Mouse (Mus musculus) R1 (cell line): Measurements from ENCODE around the gene Tmem8.
"Not testable (repeated sequence)": the region's sequence is repeated elsewhere in the genome, so short reads cannot be mapped to it uniquely, and the experiment has no call there.

ENCODE experiments used
- DNase-seq: peaks from one replicate; pipeline ENCODE4 v3.0.0-alpha.2; 2018; ENCODE audit warnings: low read depth, low spot score

Gene Tmem8

GRCm38 (mm10) chr17:26111722-26112121, 1.4 kb upstream of the Tmem8 start:
- peak; percentile 76 for DNase-seq

DNA sequence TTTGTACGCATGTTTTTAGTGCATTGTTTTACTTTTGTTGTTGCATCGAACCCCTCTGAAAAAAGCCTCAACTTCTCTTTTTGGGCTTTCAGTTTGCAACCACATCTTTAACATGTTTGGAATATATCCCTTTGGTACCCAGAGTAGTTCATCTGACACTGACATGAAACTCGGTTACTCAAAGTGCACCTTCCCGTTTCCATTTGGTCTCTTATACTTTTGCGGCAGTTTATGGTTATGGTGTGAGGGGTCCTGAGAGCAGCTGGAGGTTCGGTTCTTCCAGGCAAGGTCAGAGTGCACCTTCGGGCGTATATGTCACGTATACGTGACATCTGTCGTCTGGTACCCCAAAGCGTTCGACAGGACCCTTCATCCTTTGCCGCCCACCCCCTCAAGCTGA, 348 bp upstream of the Tmem8 start:
- DNase-seq = no peak

DNA sequence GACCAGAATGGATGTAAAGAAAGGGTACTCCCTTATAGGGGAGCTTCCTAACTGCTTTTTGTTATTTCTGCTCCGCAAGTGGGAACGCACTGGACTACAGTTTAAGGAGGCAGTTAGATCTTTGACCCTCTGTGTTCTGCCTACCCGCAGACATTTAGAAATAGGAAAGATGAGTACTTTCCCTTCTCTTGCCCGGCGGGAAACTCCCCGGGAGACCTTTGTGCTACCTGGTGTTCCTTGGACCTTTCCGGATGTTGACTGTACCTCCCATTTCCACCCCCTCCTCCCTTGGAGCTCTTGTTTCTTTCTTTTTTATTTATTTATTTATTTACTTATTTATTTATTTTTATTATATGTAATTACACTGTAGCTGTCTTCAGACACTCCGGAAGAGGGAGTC, 962 bp downstream of the Tmem8 start:
- peak; percentile 71 for DNase-seq

DNA sequence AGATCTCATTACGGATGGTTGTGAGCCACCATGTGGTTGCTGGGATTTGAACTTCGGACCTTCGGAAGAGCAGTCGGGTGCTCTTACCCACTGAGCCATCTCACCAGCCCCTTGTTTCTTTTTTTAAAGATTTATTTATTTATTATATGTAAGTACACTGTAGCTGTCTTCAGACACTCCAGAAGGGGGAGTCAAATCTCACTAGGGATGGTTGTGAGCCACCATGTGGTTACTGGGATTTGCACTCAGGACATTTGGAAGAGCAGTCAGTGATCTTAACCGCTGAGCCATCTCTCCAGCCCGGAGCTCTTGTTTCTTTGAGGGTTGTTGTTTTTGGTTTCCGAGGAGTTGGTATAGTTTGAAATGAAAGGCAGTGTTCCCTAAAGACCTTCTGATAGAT, 1.4 kb downstream of the Tmem8 start:
- not testable (repeated sequence) for DNase-seq

GRCm38 (mm10) chr17:26115205-26115898, 2.3 kb downstream of the Tmem8 start:
- no peak for DNase-seq

- no peak for DNase-seq
These were observed 2.9 kb downstream of the Tmem8 start for GRCm38 (mm10) chr17:26115956-26116487.

GRCm38 (mm10) chr17:26116503-26117258, 3.6 kb downstream of the Tmem8 start:
- no peak for DNase-seq

DNA sequence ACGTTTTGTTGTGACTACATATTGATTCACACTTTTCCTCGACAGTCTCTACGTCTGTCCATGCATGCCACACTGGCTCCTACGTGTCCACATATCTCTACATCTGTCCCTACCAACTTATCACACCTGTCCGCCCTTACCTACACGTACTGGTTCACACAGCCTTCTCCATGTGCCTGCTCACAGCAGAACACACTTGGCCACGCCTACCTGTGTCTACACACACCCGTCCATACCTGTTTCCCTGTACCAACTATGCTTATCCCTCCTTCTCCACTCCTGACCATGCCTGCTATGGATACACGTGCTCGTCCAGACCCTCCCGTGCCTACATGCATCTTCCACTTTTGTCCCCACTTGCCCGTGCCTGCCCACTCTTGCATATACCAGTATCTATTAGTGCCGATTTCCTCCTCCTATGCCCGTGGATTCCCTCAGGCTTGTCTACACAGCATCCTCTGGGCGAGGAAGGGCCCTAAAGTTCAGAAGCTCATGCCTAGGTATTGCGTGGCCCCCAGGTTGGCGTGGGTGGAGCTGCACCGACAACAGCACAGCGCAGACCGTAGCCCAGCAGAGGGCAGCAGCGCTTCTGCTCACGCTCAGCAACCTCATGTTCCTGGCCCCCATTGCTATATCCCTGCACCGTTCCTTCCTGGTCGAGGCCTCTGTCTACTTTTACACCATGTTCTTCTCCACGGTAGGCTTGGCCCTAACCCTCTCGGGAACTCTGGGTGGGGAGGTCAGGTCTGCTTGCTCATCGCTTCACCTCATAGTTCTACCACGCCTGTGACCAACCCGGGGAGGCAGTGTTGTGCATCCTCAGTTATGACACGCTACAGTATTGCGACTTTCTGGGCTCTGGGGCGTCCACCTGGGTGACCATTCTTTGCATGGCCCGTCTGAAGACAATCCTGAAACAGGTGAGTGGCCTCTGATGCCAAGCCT, 6.9 kb downstream of the Tmem8 start:
- DNase-seq = peak; percentile 65

- DNase-seq = no peak
These were observed 9.5 kb downstream of the Tmem8 start for GRCm38 (mm10) chr17:26122431-26123140.

DNA sequence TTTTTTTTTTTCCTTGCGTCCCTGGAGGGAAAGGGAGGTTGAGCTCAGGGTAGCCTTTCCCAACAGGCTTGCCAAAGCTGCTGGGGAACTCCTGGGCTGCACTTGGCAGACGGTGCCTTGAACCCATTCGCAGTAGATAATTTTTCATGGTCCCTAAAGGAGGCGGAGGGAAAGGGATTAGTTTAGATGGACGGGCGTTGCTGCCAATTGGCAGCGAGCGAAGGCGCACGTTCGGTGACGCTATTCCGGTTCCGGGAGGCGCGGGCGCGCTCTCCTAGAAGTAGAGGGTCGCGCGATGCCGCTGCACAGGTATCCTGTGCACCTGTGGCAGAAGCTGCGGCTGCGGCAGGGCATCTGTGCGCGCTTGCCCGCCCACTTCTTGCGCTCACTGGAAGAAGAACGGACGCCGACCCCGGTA, 10.2 kb downstream of the Tmem8 start, which contains the start of gene Mrpl28:
Gene Mrpl28, plus strand, starts transcription at position 234 of the 418 bp plus-strand sequence.
- DNase-seq = peak; percentile 98

- no peak for DNase-seq
These were observed 11.5 kb downstream of the Tmem8 start for GRCm38 (mm10) chr17:26124560-26124959.

GRCm38 (mm10) chr17:26125226-26125625, 12.1 kb downstream of the Tmem8 start:
- DNase-seq = no peak

- peak; percentile 74 for DNase-seq
These were observed 18.1 kb downstream of the Tmem8 start for GRCm38 (mm10) chr17:26131062-26131732.

GRCm38 (mm10) chr17:26131856-26132853, 19.1 kb downstream of the Tmem8 start:
- DNase-seq = no peak

- DNase-seq = no peak
These were observed 24.1 kb downstream of the Tmem8 start for GRCm38 (mm10) chr17:26137106-26137750.

DNA sequence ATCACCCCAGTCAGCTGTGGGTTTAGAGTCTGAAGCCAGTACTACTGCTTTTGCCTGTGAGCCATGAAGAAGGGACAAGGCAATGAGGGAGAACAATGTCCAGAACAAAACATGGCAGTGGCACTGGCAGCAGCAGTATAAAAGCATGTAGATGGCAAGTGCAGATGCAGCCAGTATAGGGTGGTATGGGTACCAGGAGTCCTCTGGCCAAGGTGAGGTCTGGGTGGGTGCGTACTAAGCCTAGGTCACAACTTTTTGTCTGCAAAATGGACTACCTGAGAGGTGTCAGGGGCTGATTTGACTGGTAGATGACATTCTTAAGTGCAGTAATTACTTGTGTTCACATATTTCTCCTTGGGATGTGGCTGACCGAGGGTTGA, 24.6 kb downstream of the Tmem8 start:
- no peak for DNase-seq

DNA sequence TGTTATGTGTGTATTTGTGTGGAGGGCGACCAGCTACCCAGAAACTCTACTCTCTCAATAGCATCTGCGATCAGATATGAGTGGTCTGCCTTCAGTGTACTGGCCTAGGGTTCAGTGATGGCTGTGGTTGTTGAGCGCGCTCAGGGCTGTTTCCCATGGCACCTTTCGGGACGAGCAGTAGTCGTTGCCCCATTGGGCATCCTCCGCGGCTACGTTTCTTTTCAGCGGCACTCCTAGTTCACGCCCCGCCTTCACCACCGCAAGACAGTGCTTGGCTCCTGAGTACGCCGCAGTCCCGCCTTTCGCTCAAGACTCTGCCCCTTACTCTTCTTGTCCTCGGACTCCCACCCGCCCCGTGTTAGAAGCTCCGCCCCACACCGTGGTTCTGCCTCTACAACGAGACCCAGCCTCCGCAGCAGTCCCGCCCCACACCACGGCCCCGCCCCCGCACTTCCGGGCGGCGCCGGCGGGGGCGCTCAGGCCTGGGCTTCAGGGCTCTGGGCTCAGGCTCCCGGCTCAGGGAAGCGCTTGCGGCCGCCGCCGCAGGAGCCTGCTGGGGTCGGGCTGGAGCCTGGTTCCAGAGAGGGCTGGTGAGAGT, 25.2 kb downstream of the Tmem8 start, which contains the start of gene Axin1:
Gene Axin1, plus strand, starts transcription at position 450 of the 598 bp plus-strand sequence.
- DNase-seq = peak; percentile 100

- DNase-seq = peak; percentile 59
These were observed 25.8 kb downstream of the Tmem8 start for GRCm38 (mm10) chr17:26138901-26139381.
